Mouse (Mus musculus) urinary bladder, postnatal 25 days (tissue): ENCODE measurements around the gene Rpl9.

Source experiments
- DNase-seq: peaks from one replicate; pipeline ENCODE4 v3.0.0; 2022; ENCODE audit warnings: low spot score

Rpl9 gene

DNA sequence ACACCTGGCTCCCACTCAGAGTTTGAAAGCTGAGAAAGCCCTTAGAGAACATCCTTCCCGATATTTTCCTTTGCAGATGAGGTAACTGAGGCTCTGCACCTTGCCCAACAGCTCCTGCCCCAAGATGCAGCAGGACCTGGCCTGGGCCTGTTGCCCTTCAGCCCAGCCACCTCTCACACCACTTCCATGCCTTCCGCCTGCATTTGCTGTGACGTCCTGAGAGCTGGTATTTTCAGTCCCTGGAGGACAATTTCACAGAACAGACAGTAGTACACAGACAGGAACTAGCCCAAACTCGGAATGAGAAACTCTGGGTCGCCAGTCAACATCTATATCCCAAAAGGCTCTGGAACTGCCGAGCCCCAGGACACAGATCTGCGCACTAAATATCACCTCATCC lies 16.5 kb downstream of the Rpl9 start:
- no peak for DNase-seq

DNA sequence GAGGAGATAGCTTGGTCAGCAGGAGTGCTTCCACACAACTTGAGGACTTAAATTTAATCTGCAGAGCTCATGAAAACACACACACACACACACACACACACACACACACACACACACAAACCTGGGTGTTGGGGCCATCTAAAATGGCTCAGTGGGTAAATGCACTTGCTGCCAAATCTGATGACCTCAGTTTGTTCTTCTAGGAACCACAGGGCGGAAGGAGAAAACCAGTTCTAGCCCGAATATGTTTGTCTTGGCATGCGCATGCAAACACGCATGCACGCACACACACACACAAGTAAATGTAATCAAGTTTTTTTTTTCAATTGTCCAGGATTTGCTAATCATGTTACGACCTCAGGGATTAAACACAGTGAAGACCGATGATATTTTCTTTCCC lies 19.7 kb downstream of the Rpl9 start:
- DNase-seq: no peak

DNA sequence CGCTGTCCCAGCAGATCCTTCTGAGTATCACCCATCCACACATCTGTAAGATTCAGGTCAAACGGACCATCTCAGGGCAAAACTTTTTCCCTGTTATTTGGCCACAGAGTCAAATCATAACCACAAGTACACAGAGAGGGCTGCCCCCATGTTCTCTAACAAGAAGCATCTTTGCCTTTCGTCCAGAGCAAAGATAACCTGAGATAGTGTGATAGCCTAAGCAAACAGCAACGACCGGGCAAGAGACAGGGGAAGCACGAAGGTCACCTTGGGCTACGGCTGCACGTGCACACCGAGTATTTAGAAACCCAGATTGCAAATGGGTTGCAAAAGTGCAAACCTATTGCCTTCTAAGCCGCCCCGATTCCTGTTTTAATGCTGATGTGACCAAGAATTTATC lies 23.4 kb downstream of the Rpl9 start:
- no peak for DNase-seq

DNA sequence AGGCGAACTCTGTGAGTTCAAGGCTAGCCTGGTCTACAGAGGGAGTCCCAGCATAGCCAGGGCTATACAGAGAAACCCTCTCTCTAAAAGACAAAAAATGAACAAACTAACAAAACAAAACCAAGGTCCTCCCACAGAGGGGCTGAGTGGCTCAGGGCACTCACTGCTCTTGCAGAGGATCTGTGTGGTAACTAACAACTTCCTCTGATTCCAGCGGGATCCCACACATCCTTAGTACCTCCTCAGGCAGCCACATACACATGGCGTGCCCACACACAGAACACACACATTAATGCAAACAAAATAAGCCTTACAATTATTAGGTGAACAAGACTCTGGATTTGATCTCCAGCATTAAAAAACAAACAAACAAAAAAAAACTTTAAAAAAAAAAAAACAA lies 33.5 kb downstream of the Rpl9 start:
- no peak for DNase-seq

DNA sequence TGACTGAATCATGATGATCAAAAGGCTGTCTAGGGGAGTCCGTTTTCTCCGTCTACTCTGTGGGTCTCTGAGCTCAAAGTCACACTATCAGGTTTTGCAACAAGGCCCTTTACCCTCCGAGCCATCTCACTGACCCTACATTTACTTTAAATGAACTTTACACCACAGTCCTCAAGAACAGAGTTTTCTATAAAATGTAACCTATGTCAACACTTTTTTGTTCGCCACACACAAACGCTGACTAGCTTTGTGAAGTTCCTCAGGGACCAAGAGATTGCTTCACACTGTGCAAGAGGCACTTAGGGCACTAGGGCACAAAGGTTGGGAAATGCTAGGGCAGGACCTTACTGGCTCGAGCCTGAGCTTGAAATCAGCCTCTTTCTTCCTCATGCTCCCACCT lies 34.4 kb downstream of the Rpl9 start:
- DNase-seq: no peak

DNA sequence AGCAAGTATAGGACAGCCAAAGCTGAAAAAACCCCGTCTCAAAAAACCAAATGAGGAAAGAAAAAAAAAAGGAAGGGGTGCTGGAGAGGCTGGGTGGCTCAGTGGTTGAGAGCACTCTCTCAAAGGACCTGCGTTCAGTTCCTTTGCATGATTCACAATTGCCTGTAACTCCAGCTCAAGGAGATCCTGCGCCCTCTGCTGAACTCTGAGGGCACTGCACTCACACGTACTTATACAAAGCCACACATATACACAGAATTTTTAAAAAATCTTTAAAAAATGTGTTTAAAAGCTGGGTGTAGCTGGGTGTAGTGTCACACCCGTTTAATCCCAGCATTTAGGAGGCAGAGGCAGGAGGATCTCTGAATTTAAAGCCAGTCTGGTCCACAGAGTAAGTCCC lies 36.3 kb downstream of the Rpl9 start:
- no peak for DNase-seq

DNA sequence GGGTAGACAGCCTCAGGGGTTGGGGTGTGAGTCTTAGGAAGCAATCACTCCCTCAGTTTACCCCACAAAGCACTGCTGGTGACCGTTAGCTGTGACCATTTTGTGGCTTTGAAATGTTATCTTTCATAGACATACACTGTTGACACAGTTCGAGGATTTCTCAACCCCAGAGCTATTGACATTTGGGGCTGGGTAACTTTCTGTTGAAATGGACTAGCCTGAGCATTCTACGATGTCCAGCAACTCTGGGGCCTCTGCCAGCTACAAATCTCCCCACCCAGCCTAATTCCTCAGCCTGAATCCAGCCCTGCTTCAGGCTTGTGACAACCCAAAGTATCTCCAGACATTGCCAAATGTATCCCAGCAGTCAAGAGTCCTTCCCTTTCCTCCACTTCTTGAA lies 37.1 kb downstream of the Rpl9 start:
- no peak for DNase-seq

DNA sequence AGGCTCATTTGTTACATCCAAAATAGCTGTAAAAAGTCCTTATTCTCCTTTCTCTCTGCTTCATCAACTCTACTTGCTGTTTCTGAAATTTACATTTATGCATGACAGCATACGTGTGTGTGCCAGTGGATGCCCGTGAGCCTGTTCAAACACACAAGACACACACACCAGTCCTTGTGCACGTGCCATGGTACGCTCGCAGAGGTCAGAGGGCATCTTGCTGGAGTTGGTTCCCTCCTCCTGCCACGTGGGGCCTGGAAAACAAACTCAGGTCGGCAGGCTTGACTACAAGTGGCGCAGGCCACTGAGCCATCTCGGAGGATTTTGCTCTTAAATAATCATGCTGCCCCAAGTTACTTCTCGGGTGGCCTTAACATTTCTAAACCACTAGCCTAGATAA lies 40.7 kb downstream of the Rpl9 start:
- DNase-seq: no peak

DNA sequence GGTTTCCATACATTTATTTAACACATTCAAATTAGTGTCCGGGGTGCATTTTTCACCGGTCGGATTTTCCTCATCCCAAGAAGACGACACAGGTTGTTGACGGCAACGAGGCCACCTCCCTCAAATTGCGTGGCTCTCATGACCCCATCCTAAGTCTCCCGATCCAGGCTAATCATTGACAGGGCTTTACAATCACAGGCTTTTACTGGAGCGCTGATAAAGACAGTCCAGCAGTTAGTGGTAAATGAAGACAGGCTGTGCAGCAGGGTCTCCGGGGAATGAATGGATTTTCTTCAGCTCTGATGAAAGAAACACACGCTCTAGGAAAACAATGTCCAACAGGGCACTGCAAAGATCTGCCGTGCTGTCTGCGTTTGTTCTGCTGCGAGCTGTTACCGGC lies 43.1 kb downstream of the Rpl9 start, which contains the start of gene Klb:
Gene Klb (plus strand): TSS at position 147 of the 400 bp plus-strand sequence.
- DNase-seq: no peak

DNA sequence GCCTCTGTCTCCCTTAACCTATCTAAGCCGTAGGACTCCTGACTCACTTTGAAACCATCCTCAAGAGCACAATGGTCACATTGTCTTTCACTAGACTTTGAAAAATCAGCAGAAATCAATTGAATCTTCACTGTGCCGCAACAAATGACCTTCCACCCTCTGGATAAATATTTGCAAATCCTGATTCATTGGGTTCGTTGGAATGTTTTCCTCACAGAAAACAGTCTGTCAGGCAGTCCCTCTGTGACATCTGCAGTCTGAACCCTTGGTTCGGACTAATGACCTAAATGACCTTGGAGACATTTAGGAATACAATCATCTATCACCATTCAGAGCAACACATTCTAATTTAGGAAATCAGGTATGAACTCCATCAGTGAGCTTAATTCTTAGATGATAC lies 51.1 kb downstream of the Rpl9 start:
- DNase-seq: no peak

DNA sequence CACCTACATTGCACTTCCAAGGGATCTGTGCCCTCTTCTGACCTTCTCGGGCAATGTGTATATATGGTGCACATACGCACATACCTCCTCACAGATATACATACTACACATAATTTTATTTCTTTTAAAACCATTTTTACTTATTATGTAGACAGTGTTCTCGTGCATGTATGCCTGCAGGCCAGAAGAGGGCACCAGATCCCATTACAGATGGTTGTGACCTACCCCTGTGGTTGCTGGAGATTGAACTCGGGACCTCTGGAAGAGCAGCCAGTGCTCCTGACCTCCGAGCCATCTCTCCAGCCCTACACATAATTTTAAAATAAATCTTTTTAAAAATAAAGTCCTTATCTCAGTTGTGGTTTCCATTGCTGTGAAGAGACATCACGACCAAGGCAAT lies 52.9 kb downstream of the Rpl9 start:
- DNase-seq: no peak
